Mouse (Mus musculus) ovary, postnatal 10 days (tissue): ENCODE data around the gene Rbak.
A peak's percentile ranks its signal among the peaks of the same experiment; 100 is the strongest.
"Not testable (repeated sequence)": the region's sequence is repeated elsewhere in the genome, so short reads cannot be mapped to it uniquely, and the experiment has no call there.

ENCODE experiments used
- DNase-seq: peaks from one replicate; pipeline ENCODE4 v3.0.0; 2022; ENCODE audit warnings: low spot score

Gene Rbak

DNA sequence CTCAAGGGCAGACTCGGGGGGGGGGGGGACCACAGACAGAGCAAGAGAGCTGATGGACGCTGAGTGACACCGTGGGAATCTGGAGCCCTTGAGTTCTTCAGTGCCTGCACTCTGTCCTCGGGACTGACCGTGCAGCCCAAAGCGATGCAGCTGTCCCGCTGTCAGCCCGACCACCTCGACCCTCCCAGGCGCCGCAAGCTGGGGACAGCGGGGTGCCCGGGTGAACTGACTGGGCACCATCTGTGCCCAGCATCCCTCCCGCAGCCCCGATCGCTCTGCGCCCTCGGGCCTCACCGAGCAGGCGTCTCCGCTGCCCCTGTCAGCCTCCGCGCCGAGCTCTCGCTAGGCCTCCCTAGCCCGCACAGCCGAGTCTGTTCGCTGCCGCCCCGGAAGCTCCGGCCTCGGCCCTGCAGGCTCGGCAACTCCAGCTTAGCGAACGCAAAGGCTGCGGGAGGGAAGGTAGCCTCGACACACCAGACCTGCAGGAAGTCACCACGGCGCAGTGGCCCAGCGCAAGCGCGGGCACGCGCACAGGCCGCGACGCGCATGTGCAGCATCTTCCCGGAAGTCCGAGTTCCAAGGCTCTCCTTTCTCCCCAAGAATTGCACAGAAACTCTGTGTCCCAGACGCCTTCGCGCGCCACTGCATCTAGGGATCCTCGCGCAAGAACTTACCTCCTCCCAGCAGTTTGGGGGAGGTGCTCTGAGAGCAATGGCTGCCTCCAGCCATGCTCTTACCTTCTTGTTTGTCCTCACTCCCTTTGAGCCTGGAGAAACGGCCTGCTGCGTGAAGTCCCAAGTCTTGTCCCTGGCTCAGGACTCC is at the start of gene Rbak, which contains the start of gene Spdye4b:
TSS of gene Rbak (minus strand) at position 521 of the 822 bp plus-strand sequence.
TSS of gene Spdye4b (plus strand) at position 763 of the 822 bp plus-strand sequence.
- peak; percentile 69 for DNase-seq

DNA sequence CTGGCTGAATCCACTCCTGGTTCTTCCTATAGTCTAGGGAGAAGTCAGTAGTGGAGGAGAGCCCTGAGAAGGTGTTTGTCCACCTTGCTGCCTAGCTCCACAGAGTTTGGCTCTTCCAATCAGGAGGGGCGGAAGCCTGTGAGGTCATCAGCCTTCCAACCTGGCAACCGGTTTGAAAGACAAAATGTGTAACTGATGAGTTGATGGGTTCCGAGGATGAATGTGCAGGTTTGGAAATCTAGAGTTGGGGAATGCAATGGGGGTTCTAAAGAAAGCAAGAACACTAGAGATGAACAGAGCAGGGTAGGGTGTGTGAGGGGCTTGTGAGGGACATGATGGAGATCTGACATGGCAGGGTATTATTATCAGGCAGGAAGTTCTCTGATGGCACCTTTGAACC is 46.2 kb upstream of the Rbak start, which contains the start of gene Spdye4a:
TSS of gene Spdye4a (minus strand) at position 101 of the 400 bp plus-strand sequence.
- DNase-seq: no peak

DNA sequence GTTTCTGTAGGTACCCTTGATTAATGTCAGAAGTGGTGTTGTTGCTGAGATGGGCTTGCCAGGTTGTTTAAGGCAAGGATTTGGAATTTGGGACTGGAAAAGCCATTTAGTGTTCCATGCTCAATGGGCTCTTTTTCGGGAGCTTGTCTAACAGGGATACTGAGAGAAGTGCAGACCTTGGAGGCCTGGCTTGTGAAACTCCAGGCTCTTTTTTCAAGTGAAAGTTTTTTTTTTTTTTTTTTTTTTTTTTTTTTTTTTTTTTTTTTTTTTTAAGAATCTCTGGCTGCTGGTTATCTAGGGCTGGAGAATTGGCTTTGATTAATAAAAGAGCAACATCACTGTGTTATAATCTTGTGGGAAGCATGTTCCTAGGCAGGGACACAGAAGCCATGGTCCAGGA is 41.7 kb upstream of the Rbak start:
- no peak for DNase-seq

DNA sequence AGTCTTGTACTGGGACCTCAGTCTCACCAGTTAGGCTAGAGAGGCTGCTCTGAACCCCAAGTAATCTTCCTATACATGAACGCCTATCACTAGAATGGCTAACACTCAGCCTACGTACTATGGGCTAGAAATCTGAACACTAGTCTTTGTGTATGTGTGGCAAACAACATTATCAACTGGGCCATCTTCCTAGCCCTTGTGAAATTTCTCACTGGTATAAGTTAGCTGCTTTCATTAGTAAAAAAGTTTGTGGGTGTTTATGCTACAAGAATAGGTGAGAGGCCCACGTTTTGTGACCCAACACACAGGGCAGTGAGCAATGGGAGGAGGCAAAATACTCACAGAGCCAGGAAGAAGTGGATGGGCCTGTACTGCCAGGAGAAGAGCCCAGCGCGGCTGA is 40.4 kb upstream of the Rbak start:
- no peak for DNase-seq

DNA sequence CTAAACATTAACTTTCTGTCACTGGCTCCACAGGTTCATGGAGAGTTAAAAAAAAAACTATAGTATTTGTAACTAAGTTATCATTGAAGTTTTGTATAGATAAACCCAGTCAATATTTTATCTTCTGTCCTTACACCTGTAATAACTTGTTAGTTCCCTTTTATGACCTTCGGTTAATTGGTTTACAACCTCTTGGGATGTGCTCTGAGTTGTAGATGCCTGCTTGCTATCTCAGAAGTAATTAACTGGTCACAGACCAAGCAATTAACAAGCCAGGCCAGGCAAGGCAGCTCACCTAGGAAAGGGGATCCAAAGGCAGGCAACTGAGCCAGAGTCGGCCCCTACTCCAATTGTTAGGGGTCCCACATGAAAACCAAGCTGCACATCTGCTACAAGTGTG is 33.3 kb upstream of the Rbak start:
- no peak for DNase-seq

DNA sequence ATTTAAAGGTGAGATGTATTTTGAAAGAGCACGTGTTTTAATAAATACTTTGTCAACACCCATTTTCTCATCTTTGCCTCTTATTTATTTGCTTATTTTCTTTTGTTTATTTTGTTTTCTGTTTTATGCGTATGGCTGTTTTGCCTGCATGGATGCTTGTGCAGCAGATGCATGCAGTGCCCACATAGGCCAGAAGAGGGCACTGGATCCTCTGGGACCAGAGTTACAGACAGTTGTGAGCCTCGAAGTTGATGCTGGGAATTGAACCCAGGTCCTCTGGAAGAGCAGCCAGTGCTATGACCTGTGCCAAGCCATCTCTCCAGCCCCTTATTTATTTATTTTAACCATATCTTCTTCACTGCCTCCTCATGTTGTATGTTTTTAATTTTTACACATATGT is 24.4 kb upstream of the Rbak start:
- no peak for DNase-seq

DNA sequence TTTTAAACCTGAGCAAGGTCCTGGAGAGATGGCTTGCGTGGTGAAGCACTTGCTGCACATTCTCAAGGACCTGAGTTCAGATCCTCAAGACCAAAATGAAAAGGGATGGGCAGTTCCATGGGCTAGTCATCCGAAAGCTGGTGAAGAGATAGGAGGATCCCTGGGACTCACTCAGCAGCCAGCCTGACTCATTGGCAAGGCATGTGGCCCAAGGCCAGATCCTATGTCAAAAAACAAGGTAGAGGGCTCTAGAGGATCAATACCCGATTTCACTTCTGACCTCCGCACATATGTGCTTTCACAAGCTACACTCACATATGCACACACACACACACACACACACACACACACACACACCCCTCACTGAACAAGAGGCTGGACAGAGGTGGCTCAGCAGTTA is 15.9 kb upstream of the Rbak start:
- DNase-seq: no peak

DNA sequence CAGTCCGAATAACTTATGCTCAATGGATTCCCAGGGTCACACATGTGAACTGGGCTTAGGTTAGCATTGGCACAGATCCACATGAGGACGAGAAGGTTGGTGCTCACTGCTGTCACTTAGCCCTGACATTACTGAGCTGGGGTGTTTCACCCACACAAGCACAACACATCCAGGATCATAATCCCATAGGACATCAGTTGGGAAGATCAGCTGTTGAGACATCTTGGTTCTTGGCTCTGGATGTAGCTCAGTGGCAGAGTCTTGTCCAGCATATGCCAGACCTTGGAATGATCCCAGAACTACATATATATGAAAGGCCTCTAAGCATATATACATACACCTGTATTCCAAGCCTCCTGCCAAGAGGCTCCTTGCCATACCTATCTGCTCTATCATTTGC is 14.6 kb upstream of the Rbak start:
- no peak for DNase-seq

DNA sequence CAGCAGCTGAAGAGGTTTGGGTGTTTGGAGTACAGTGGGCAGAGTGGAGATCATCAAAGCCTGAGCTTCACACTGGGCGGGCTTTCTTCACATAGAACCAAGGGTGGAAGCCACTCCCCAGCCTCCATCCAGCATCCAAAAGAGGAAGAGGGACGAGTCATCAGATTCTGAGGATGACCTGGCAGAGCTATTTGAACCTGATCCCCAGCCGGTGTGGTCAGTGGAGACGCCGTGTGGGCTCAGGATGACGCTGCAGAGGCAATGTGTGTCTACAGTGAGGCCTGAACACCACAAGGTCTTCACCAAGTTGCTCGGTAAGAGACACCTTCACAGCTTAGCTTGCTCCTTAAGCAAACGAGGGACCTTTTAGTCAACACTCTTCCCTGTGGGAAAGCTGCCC is 14.2 kb upstream of the Rbak start:
- not testable (repeated sequence) for DNase-seq

DNA sequence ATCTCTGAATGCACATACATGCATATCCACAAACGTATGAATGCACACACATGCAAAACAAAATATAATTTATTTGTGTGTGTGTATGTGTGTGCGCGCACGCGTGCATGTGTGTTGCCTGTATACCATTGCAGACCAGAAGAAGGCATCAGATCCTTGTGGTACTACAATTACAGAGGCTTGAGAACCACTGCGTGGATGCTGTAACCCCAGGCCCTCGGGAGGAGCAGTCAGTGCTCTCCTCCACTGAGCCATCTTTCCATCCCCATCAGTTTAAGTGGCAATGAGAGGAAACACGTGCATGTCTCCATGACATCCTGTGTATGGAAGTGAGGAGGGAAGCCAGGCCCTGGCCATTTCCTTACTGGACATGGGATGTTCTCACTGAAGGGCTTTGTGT is 12.2 kb upstream of the Rbak start:
- no peak for DNase-seq

DNA sequence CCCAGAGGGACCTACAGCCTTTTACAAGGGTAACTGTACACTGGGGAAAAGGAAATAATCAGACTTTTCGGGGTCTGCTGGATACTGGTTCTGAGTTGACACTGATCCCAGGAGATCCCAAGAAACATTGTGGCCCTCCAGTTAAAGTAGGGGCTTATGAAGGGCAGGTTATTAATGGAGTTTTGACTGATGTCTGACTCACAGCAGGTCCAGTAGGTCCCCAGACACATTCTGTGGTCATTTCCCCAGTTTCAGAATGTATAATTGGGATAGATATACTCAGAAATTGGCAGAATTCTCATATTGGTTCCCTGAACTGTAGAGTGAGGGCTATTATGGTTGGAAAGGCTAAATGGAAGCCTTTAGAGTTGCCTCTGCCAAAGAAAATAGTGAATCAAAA is 7.4 kb upstream of the Rbak start:
- DNase-seq: not testable (repeated sequence)

DNA sequence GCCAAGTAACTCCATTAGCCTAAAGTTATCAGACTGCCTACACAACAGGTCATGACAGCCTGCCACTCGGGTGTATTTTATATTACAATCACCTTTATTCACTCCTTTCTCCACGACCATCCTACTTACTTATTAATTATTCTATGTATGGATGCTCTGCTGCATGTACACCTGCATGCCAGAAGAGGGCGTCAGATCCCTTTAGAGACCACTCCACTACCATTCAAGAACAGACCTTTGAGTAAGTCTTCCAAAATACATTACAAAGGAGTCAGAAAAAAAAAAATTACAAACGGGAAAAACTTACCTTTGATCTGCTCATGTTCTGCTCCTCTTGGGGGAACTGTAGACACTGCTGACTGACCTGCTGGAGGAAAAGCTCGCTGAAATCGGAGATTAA is 1.4 kb downstream of the Rbak start:
- DNase-seq: no peak

DNA sequence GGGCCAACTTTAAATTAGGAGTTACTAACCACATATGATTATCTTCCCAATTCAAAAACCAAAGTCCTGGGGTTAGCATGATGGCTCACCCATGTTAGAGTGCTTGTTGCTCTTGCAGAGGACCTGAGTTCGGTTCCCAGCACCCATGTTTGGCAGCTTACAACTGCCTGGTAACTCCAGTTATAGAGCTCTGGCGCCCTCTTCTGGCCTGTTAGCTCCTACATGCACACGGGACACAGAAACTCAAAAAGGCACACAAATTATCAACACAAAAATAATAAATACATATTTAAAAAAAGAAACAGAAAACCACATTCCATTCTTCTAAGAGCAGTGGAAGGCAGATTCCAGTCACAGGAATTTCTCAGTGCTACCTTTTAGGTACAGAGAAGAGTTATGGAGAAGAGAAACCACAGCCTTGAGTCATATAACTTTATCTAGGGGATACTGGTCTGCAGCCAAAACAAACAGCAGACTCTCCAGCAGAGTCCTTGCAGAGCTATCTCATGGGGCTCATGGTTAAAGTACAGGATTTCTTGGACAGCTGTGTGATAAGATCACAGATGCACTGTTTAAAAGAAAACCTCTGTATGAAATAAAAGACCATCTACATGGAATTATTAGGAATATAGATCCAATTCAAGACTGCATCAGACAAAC is 2.9 kb downstream of the Rbak start:
- DNase-seq: no peak

DNA sequence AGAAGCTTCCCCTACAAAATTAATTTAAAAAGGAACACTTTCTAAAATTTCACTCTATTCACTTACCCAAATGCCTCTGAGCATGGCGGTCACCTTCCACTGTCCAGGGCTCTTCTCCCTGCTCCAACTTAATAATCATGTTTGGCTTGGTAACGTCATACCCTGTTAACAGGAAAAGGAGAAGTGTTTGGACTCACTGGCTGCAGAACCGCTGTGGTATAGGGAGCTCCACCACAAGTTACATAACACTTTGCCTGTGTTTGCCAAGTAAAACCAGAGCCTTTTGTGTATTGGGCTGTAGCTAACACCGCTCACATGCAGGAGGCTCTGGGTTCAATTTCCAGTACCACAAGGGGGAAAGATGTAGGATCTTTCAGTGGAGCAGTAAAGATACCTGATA is 4.6 kb downstream of the Rbak start:
- DNase-seq: no peak

DNA sequence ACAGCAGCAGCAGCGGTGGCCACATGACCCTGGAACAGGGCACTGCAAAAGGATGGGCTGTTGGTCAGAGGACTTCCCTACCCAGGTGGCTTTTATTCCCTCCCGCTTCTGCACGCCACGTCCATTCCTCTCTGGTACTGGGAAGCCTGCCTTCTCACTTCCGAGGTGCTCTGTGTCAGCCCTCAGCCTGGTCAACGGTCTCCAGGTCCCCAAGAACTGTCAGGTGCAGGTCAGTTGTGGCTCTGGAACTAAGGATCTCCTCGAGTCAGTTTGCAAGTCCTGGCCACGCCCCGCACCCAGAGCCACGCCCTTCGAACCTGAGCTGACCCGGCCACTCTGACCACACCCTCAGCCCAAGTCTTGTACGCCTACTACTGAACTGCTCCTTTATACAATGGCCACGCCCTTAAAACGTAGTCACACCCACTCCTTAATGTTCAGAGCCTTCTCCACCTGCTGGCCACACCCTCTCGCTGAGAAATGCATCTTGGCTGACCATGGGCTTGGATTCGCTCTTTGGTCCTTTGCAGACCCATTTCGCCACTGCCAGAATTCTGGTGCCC is 15.0 kb downstream of the Rbak start:
- no peak for DNase-seq

DNA sequence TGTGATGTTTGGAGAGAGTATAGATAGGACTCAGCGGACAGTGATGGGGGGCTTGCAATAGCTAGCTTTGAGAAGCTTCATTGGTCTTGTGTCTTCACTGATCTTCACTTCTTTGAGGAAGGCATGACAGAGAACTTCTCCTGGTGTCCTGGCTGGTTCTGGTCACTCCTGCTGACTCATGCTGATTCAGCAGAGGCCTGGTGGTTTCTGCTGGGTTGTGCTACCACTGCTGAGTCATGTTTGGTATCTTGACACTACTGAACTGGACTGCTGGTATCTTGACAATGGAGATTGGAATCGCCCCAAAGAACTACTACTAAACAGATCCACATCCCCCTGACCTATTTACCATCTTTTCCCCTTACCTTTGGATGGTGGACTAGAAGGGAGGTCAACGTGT is 25.0 kb downstream of the Rbak start:
- DNase-seq: no peak

DNA sequence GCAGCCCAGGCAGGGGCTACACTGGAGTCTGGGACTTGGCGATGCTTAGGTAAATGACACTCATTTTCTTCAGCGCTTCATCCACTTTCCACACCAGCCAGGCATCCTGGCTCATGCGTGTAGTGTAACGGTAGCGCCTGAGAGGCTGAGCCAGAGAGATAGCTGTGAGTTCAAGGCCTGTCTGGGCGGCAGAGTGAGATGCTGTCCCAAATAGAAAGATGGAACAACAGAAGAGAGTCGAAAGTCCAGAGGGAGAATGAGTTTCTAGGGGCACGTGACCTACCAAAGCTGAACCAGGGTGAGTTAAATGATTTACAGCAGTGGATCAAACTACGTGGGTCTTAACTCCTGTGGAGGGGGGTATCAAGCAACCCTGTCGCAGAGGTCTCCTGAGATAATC is 26.8 kb downstream of the Rbak start:
- DNase-seq: no peak

DNA sequence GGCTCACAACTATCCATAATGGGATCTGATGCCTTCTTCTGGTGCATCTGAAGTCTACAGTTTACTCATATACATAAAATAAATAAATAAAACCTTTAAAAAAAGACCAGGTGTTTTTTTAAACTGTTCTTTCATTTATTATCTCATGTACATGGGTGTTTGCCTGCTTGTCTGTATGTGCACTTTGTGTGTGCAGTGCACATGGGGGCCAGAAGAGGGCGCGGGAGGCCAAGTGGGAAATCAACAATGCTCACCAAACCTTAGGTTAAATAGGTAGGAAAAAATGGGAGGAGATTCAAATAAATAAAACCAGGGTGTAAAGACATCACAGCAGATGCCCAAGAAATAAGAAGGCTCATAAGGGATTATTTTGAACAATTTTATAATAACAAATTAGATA is 30.5 kb downstream of the Rbak start:
- no peak for DNase-seq

DNA sequence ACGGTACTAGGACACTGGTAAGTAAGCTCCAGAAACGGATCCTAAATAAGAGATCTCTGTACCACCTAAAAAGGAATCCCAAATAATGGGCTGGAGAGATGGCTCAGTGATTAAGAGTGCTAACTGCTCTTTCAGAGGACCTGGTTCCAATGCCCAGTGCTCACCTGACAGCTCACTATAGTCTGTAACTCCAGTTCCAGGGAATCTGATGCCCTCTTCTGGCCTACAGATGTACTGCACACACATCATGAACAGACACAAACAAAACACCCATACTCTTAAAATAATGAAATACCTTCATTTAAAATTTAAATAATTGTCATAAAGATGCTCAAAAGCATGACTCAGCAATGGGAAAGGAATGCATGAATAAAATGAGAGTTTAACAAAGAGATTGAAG is 31.0 kb downstream of the Rbak start:
- DNase-seq: no peak

DNA sequence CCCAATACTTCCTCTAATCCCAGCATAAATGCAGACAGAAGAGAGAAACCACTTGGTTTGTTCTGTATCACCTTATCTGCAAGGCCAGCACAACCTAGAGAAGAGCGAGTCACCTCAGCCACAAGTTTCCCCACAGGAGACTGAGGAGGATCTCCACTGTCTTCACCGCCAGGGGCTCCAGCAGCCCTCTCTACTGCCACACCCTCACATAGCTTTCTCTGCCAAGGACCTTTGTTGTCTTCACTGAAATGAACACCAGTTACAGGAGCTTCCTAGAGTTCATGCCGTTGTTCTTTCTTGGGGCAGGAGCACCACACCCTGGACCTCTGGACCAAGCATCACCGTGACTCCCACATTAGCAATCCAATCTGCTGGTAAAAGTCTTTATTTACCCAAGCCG is 31.9 kb downstream of the Rbak start:
- DNase-seq: no peak

DNA sequence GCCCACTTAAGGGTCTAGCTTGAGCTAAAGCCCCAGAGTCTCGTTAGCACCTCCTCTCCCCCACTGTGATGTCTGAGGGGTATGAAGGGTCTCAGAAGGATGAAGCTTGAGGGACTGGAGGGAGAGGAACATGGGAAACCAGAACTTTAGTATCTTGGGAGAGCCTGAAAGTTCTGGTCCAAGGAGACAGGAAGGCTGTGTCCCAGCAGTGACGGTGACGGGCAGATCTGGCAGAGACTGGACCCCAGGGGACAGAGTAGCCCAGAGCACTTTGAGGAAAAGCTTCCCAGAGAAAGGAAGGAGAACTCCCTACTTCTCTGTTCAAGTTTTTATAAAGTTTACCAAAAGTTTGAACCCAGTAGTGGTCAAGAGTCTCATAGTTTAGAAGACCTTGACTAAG is 33.1 kb downstream of the Rbak start, which contains the start of gene Olfr718-ps1:
TSS of gene Olfr718-ps1 (minus strand) at position 101 of the 400 bp plus-strand sequence.
- no peak for DNase-seq

DNA sequence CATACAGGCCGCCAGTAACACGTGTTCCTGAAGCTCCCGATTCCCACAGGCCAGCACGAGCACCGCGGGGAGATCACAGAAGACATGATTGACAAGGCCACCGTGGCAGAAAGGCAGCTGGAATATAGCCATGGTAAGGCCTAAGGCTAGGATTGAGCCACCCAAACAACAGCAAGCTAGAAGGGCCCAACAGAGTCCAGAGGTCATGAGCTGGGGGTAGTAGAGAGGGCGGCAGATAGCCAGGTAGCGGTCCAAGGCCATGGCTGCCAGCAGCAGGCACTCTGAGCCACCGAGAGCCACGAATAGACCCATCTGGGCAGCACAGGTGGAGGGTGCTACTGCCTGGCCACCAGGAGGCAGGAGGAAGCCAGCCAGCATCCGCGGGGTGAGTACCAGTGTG is 43.0 kb downstream of the Rbak start:
- no peak for DNase-seq

DNA sequence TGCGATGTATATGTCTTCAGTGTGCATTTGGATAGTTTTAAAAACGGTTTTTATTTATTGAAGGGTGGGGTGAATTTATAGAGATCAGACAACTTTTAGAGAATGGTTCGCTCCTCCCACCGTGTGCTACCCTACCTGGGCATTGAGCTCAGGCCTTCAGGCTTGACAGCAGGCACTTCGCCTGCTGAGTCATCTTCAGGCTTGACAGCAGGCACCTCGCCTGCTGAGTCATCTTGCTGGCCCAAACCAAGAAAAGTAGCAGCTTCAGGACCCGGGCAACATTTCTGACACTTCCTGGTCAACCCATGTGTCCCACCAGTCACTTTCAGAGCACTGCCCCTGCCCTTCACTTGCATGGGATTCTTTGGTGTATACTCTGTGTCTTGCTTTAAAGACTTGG is 45.5 kb downstream of the Rbak start:
- no peak for DNase-seq
